ENCODE assay signal across 18 mouse cellular contexts in genomic region chr19:10375260-10375659, GRCm38 (mm10). TPM values are rescaled to one million over a fixed set of nuclear protein-coding genes. Genes with fewer than 3 reads are reported as not detected.
DNase-seq lines count a peak whose midpoint lies in the region; ATAC-seq and TF ChIP-seq lines count a peak whose summit lies in the region.
"Had no signal": no experiment of that assay in that cellular context is flagged by ENCODE, and none has a peak within 500 bp of the region (broad histone marks: within the 10 kb centered on the region; RNA-seq: fewer than 3 reads in every experiment).

No protein-coding gene starts in this region.

- ATAC-seq in heart, postnatal 0 days (ENCODE audit: insufficient read depth, low read depth) = peak; percentile 70
- ATAC-seq in lung, embryonic 15.5 days (ENCODE audit: borderline replicate concordance, extremely low read depth, low FRiP score, low TSS enrichment) = peak; percentile 35; the same call in 1 of the 2 replicates
- ATAC-seq: CD4-positive, CD25-positive, alpha-beta regulatory T cell, adult 4 months had no signal

- WGBS in heart, postnatal 0 days = 59% methylated on average over 5 of the region's 5 CpGs
- 51% methylated on average over 5 of the region's 5 CpGs for WGBS in lung, embryonic 15.5 days

- TF ChIP-seq CTCF in heart, postnatal 0 days (IDR thresholded peaks at IDR 0.05; ENCODE audit: low read depth) = no peak

- no peak overlapping the region for H3K4me2 ChIP-seq in heart, postnatal 0 days (ENCODE audit: low read depth, low read length)
- H3K4me2 ChIP-seq in lung, embryonic 15.5 days = no peak overlapping the region
- H3K4me2 ChIP-seq: forebrain, embryonic 12.5 days; hindbrain, embryonic 13.5 days; limb, embryonic 15.5 days; neural tube, embryonic 15.5 days had no signal

- peak; percentile 6 to 53 for DNase-seq in kidney, postnatal 25 days
- DNase-seq in kidney, adult 8-10 months = no peak
- peak; percentile 19 for DNase-seq in heart, postnatal 0 days (ENCODE audit: low spot score)
- DNase-seq in right cerebral cortex, postnatal 25 days = no peak
- no peak for DNase-seq in thymus, postnatal 25 days
- DNase-seq in frontal cortex, postnatal 10 days (ENCODE audit: low spot score in 2 of 2) = no peak
- DNase-seq: adrenal gland, adult 2 months; cerebellum, postnatal 10 days; gastrocnemius, postnatal 10 days; right cerebral cortex, adult 18-20 months; thymus, adult 18-20 months had no signal

- no peak for TF ChIP-seq EP300 in heart, postnatal 0 days (IDR thresholded peaks at IDR 0.05; ENCODE audit: low read depth)

- H3K9ac ChIP-seq in heart, postnatal 0 days (replicated peaks; ENCODE audit: low read depth, low read length) = no peak overlapping the region
- H3K9ac ChIP-seq in lung, embryonic 15.5 days = no peak overlapping the region
- H3K9ac ChIP-seq: forebrain, embryonic 12.5 days; hindbrain, embryonic 13.5 days; limb, embryonic 15.5 days; neural tube, embryonic 15.5 days had no signal

- H3K27me3 ChIP-seq in heart, postnatal 0 days (ENCODE audit: control insufficient read depth, insufficient read depth, low read length) = 0 out of 2 replicates have a peak, but pooled peaks cover 4% of the 10 kb centered on the region
- H3K27me3 ChIP-seq in lung, embryonic 15.5 days = no peaks in the 10 kb centered on the region
- H3K27me3 ChIP-seq: forebrain, embryonic 12.5 days; neural tube, embryonic 15.5 days had no signal

- no peak overlapping the region for H3K4me3 ChIP-seq in heart, postnatal 0 days (ENCODE audit: low read depth, low read length)
- no peak overlapping the region for H3K4me3 ChIP-seq in lung, embryonic 15.5 days
- H3K4me3 ChIP-seq: forebrain, embryonic 12.5 days; hindbrain, embryonic 13.5 days; left cerebral cortex, adult 2 months; limb, embryonic 15.5 days; neural tube, embryonic 15.5 days had no signal

- H3K27ac ChIP-seq in heart, postnatal 0 days (ENCODE audit: low read depth) = peak overlapping the region; percentile 27; the same call in 1 of the 2 replicates
- H3K27ac ChIP-seq in lung, embryonic 15.5 days = no peak overlapping the region
- H3K27ac ChIP-seq: forebrain, embryonic 12.5 days; hindbrain, embryonic 13.5 days; left cerebral cortex, adult 2 months; limb, embryonic 15.5 days; neural tube, embryonic 15.5 days had no signal

- H3K4me1 ChIP-seq in heart, postnatal 0 days (ENCODE audit: control insufficient read depth, insufficient read depth) = no peaks in the 10 kb centered on the region
- 0 out of 2 replicates have a peak, but pooled peaks cover 5% of the 10 kb centered on the region for H3K4me1 ChIP-seq in lung, embryonic 15.5 days
- H3K4me1 ChIP-seq: forebrain, embryonic 12.5 days; hindbrain, embryonic 13.5 days; limb, embryonic 15.5 days; neural tube, embryonic 15.5 days had no signal

- no peaks in the 10 kb centered on the region for H3K9me3 ChIP-seq in heart, postnatal 0 days (replicated peaks; ENCODE audit: control insufficient read depth, low read length)
- H3K9me3 ChIP-seq in lung, embryonic 15.5 days = no peaks in the 10 kb centered on the region
- H3K9me3 ChIP-seq: forebrain, embryonic 12.5 days; hindbrain, embryonic 13.5 days; limb, embryonic 15.5 days; neural tube, embryonic 15.5 days had no signal

- no peaks in the 10 kb centered on the region for H3K36me3 ChIP-seq in heart, postnatal 0 days (replicated peaks; ENCODE audit: control insufficient read depth, insufficient read depth, low read length)
- no peaks in the 10 kb centered on the region for H3K36me3 ChIP-seq in lung, embryonic 15.5 days
- H3K36me3 ChIP-seq: forebrain, embryonic 12.5 days; hindbrain, embryonic 13.5 days; limb, embryonic 15.5 days; neural tube, embryonic 15.5 days had no signal

RNA-seq across cellular contexts. Expression of gene Syt7, which starts 13.6 kb away (rescaled TPM):
- 5.0 and 6.0 TPM in 2 replicates for total RNA-seq in heart, postnatal 0 days (2014; rRNA removed; ENCODE audit: low replicate concordance)
- polyA plus RNA-seq in heart, postnatal 0 days (2015; fragmentation: Nextera tagmentation; extraction: Ambion mirVana) = 0.78 and 0.96 TPM in 2 replicates
- polyA plus RNA-seq in lung, embryonic 15.5 days (2015; fragmentation: Nextera tagmentation; extraction: Ambion mirVana) = 2.1 TPM in 2 replicates
- polyA plus RNA-seq: CD4-positive, CD25-positive, alpha-beta regulatory T cell, adult 4 months had no signal

Comparison
In these comparisons a context has a peak if more than half of its experiments do, and no peak if none do; other contexts are left out.
1. DNase-seq: peak in kidney, postnatal 25 days (2 of 2) and heart, postnatal 0 days (single experiment); none in kidney, adult 8-10 months (0 of 2), right cerebral cortex, postnatal 25 days (single experiment), thymus, postnatal 25 days (single experiment) and frontal cortex, postnatal 10 days (0 of 2).